Mouse (Mus musculus): ENCODE results near the gene Wdr45b. TPM values are rescaled to one million over a fixed set of nuclear protein-coding genes. Genes with fewer than 3 reads are reported as not detected.
A peak's percentile ranks its signal among the peaks of the same experiment; 100 is the strongest.

Gene Wdr45b
- total and polyA plus RNA-seq, 3 experiments: 27.0 to 53.0 (median 43.3) TPM

- Histone ChIP-seq H3K9ac (ENCODE audit: insufficient read depth, low read depth) (no peak overlapping the region), H3K27me3 (replicated peaks) (peaks cover 21% of the 10 kb centered on the region), H3K9me3 (replicated peaks; ENCODE audit: low read length) (peaks cover 3% of the 10 kb centered on the region), H3K4me3 (replicated peaks in 1 of 3; ENCODE audit: low read depth in 2 of 3, low read length in 2 of 3, poor library complexity in 1 of 3) (no peak overlapping the region), H3K27ac (ENCODE audit: insufficient read depth, low read depth) (no peak overlapping the region), H3K79me2 (replicated peaks; ENCODE audit: control insufficient read depth, extremely low read depth, insufficient read depth, poor library complexity, severe bottlenecking) (no peaks in the 10 kb centered on the region), H3K4me1 (ENCODE audit: control insufficient read depth in 1 of 2, insufficient read depth in 2 of 2) (peaks cover 0 to 4% of the 10 kb centered on the region in 2 experiments; a peak in 3 of 4 replicates), H3K36me3 (replicated peaks in 1 of 2; ENCODE audit: control insufficient read depth in 1 of 2, insufficient read depth in 1 of 2, low read length in 1 of 2) (no peaks in the 10 kb centered on the region), H3K4me2 (ENCODE audit: insufficient read depth, low read depth, poor library complexity, severe bottlenecking) (no peak overlapping the region)
- TF ChIP-seq SMC3 (IDR thresholded peaks at IDR 0.05; ENCODE audit: low read depth, low read length) (no peak), HCFC1 (IDR thresholded peaks at IDR 0.05; ENCODE audit: low read depth, low read length) (no peak)
- in situ Hi-C loops (cut with MboI; ENCODE audit: low pct_ligation_motif_present, low pct_unique_long_range_greater_than_20kb, low sequenced_read_pairs): no loop called here
- dilution Hi-C loops (cut with MboI; ENCODE audit: extremely low pct_ligation_motif_present, extremely low pct_unique_long_range_greater_than_20kb, low sequenced_read_pairs): no loop called here
- no peak for DNase-seq (ENCODE audit: extremely low read depth)
Measured at GRCm38 (mm10) chr11:121392405-121392804, 38.2 kb upstream of the Wdr45b start.

- in situ Hi-C loops (cut with MboI; ENCODE audit: low pct_ligation_motif_present, low pct_unique_long_range_greater_than_20kb, low sequenced_read_pairs): no loop called here
- no peak overlapping the region for H3K9ac ChIP-seq (ENCODE audit: insufficient read depth, low read depth)
- H3K36me3 ChIP-seq (replicated peaks in 1 of 2; ENCODE audit: control insufficient read depth in 1 of 2, insufficient read depth in 1 of 2, low read length in 1 of 2): no peaks in the 10 kb centered on the region
- no peak overlapping the region for H3K4me3 ChIP-seq (replicated peaks in 1 of 3; ENCODE audit: low read depth in 2 of 3, low read length in 2 of 3, poor library complexity in 1 of 3)
- peaks cover 3% of the 10 kb centered on the region for H3K9me3 ChIP-seq (replicated peaks; ENCODE audit: low read length)
- dilution Hi-C loops (cut with MboI; ENCODE audit: extremely low pct_ligation_motif_present, extremely low pct_unique_long_range_greater_than_20kb, low sequenced_read_pairs): no loop called here
- no peak for DNase-seq (ENCODE audit: extremely low read depth)
- H3K79me2 ChIP-seq (replicated peaks; ENCODE audit: control insufficient read depth, extremely low read depth, insufficient read depth, poor library complexity, severe bottlenecking): no peaks in the 10 kb centered on the region
- H3K27ac ChIP-seq (ENCODE audit: insufficient read depth, low read depth): no peak overlapping the region
- H3K4me1 ChIP-seq (ENCODE audit: control insufficient read depth in 1 of 2, insufficient read depth in 2 of 2): peaks cover 0 to 4% of the 10 kb centered on the region in 2 experiments; a peak in 3 of 4 replicates
- H3K4me2 ChIP-seq (ENCODE audit: insufficient read depth, low read depth, poor library complexity, severe bottlenecking): no peak overlapping the region
- no peak for TF ChIP-seq E2F4 (IDR thresholded peaks at IDR 0.05; ENCODE audit: insufficient replicate concordance, low read depth, low read length)
- peaks cover 30% of the 10 kb centered on the region for H3K27me3 ChIP-seq (replicated peaks)
Measured at GRCm38 (mm10) chr11:121390793-121391192, 36.5 kb upstream of the Wdr45b start.

GRCm38 (mm10) chr11:121388554-121388945 is 34.3 kb upstream of the Wdr45b start:
- Histone ChIP-seq H3K27ac (ENCODE audit: insufficient read depth, low read depth) (no peak overlapping the region), H3K9me3 (replicated peaks; ENCODE audit: low read length) (peaks cover 3% of the 10 kb centered on the region), H3K4me3 (replicated peaks in 1 of 3; ENCODE audit: low read depth in 2 of 3, low read length in 2 of 3, poor library complexity in 1 of 3) (peak overlapping the region in 2 of 3 experiments; percentile 25 to 45), H3K36me3 (replicated peaks in 1 of 2; ENCODE audit: control insufficient read depth in 1 of 2, insufficient read depth in 1 of 2, low read length in 1 of 2) (no peaks in the 10 kb centered on the region), H3K27me3 (replicated peaks) (peaks cover 34% of the 10 kb centered on the region), H3K9ac (ENCODE audit: insufficient read depth, low read depth) (no peak overlapping the region), H3K4me2 (ENCODE audit: insufficient read depth, low read depth, poor library complexity, severe bottlenecking) (peak overlapping the region; percentile 61), H3K4me1 (ENCODE audit: control insufficient read depth in 1 of 2, insufficient read depth in 2 of 2) (peaks cover 0 to 4% of the 10 kb centered on the region in 2 experiments; a peak in 3 of 4 replicates), H3K79me2 (replicated peaks; ENCODE audit: control insufficient read depth, extremely low read depth, insufficient read depth, poor library complexity, severe bottlenecking) (no peaks in the 10 kb centered on the region)
- DNase-seq (ENCODE audit: extremely low read depth): no peak
- in situ Hi-C loops (cut with MboI; ENCODE audit: low pct_ligation_motif_present, low pct_unique_long_range_greater_than_20kb, low sequenced_read_pairs): no loop called here
- dilution Hi-C loops (cut with MboI; ENCODE audit: extremely low pct_ligation_motif_present, extremely low pct_unique_long_range_greater_than_20kb, low sequenced_read_pairs): no loop called here
- TF ChIP-seq SIN3A (IDR thresholded peaks at IDR 0.05; ENCODE audit: low read length): 0 out of 2 replicates have a peak, but pooled peaks have one; percentile 3
- TF ChIP-seq MYC (IDR thresholded peaks at IDR 0.05; ENCODE audit: low read depth, low read length): 0 out of 2 replicates have a peak, but pooled peaks have one; percentile 38
- TF ChIP-seq USF2 (conservative IDR thresholded peaks at IDR 0.05; ENCODE audit: low read depth, low read length): no peak
- TF ChIP-seq EP300 (IDR thresholded peaks at IDR 0.05; ENCODE audit: low read length): no peak
- peak; percentile 40; the same call in 1 of the 2 replicates for TF ChIP-seq MAX (IDR thresholded peaks at IDR 0.05; ENCODE audit: low read length)
- no peak for TF ChIP-seq CHD2 (IDR thresholded peaks at IDR 0.05; ENCODE audit: low read length)

Data from CH12.LX (cell line).